In the genomic region with DNA sequence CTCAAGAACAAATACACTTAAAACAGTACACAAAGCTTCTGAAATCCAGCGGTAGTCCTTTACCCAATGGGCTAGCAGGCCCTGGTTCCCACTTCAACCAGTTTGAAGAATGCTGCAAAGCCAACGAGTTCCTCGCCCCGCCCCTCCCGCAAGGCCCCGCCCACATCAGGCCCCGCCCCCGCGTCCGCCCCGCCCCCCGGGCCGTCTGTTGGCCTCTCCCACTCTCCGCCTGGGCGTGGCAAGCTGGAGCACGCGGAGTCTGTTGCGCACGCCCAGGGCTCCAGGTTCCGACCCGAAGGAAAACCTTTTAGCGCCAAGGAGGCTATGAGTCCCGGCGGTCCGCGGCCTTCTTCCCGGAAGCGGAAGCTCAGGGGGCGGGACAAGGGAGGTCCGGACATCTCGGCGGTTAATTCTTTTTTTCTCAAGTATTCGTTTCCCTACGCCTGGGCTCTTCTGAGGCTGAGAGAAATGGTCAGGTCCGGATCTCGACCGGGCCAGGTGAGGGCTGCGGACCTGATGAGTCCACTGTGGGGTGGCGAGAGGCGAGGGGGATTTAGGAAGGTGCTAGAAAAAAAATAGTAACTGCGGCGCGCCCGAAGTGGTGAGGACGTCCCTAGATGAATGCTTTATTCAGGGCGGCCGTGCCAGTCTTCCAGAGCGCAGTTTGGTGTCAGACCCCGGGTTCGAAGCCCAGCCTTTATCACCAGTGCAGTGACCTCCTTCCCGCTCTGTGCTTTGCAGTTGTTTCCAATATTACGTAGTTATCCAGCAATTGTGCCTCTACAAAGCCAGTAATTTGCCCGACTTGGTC, we compare ENCODE assay signal across 8 mouse cellular contexts. TPM values are rescaled to one million over a fixed set of nuclear protein-coding genes. Genes with fewer than 3 reads are reported as not detected.
DNase-seq lines count a peak whose midpoint lies in the region; ATAC-seq lines count a peak whose summit lies in the region.

A gene (plus strand): TSS at position 283 of the 811 bp plus-strand sequence.

- peak within 1 kb of the TSS; percentile 58 for H3K4me3 ChIP-seq in hindbrain, embryonic 11.5 days (ENCODE audit: low read depth, low read length)

- H3K4me1 ChIP-seq in hindbrain, embryonic 11.5 days (replicated peaks; ENCODE audit: control insufficient read depth, insufficient read depth, low read length): no peaks in the 10 kb centered on the region; the same call in 1 of the 2 replicates

- DNase-seq in MN1 (ENCODE audit: low spot score): peak; percentile 89
- DNase-seq in cerebellum, adult 9-10 months: peak; percentile 80
- peak; percentile 94 for DNase-seq in hindbrain, embryonic 11.5 days (ENCODE audit: low spot score)
- DNase-seq in layer of hippocampus, postnatal 10 days (ENCODE audit: low spot score in 2 of 2): peak; percentile 81 to 82
- DNase-seq in lung, postnatal 10 days: peak; percentile 95
- DNase-seq in ovary, postnatal 36 days (ENCODE audit: low spot score): peak; percentile 83
- DNase-seq in thymus, postnatal 25 days: peak; percentile 81

- 1% methylated on average over 51 of the region's 53 CpGs for WGBS in hindbrain, embryonic 11.5 days

- H3K36me3 ChIP-seq in hindbrain, embryonic 11.5 days (ENCODE audit: control insufficient read depth, insufficient read depth, low read length): no peaks in the 10 kb centered on the region

- H3K27ac ChIP-seq in hindbrain, embryonic 11.5 days (ENCODE audit: low read depth, low read length): peak within 1 kb of the TSS; percentile 54; the same call in 1 of the 2 replicates

- H3K9ac ChIP-seq in hindbrain, embryonic 11.5 days (ENCODE audit: low read depth, low read length): peak within 1 kb of the TSS; percentile 67

- peak within 1 kb of the TSS; percentile 71 for H3K4me2 ChIP-seq in hindbrain, embryonic 11.5 days (replicated peaks; ENCODE audit: low read depth, low read length)

- no peaks in the 10 kb centered on the region for H3K9me3 ChIP-seq in hindbrain, embryonic 11.5 days (ENCODE audit: control insufficient read depth, low read length)

- peak; percentile 87 for ATAC-seq in frontal cortex, adult (ENCODE audit: low TSS enrichment)
- ATAC-seq in hindbrain, embryonic 11.5 days (ENCODE audit: low FRiP score): peak; percentile 93

- no peaks in the 10 kb centered on the region for H3K27me3 ChIP-seq in hindbrain, embryonic 11.5 days (ENCODE audit: control insufficient read depth, insufficient read depth, low read length)

RNA-seq across cellular contexts. Expression of the gene that starts here (rescaled TPM):
- polyA plus RNA-seq in hindbrain, embryonic 11.5 days (2014; fragmentation: Nextera tagmentation; extraction: Ambion mirVana): 11.3 and 11.4 TPM in 2 replicates
- total RNA-seq in layer of hippocampus, postnatal 10 days (2021): 1 to 10 TPM; 3.6 to 3.7 TPM

Comparison
In these comparisons a context has a peak if more than half of its experiments do, and no peak if none do; other contexts are left out.
1. Peak in every context shown above with its lines: DNase-seq, ATAC-seq, H3K4me3 ChIP-seq and H3K27ac ChIP-seq.